Mouse (Mus musculus): ENCODE measurements around the gene Bbs5.

- TF ChIP-seq POLR2A (IDR thresholded peaks at IDR 0.05; ENCODE audit: insufficient read length, low read depth) (no peak), MAX (IDR thresholded peaks at IDR 0.05; ENCODE audit: low read depth) (no peak)
Observed at GRCm38 (mm10) chr2:69629215-69629614, 17.8 kb upstream of the Bbs5 start.
